Mouse (Mus musculus): ENCODE results near the gene Prkd1.

The Prkd1 gene

DNA sequence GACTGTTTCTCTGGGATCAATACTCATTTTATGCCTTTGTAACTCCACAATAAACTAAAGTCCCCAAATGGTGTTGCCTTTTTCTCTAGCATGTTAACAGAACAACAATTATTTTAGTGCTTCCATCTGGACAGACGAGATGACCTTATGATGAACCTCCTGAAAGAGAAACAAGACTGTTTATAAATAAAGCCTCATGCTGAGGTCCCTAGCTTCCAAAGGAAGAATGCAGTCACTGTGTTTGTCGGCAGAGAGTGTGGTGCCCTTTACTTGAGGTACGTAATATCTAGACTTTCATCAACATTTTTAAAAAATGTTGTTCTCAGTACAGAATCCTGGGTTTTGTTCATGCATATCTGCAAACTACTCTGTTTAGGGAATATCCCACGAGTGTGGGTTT, 90.7 kb downstream of the Prkd1 start:
- no peak for DNase-seq (ENCODE audit: low read depth, low spot score)

DNA sequence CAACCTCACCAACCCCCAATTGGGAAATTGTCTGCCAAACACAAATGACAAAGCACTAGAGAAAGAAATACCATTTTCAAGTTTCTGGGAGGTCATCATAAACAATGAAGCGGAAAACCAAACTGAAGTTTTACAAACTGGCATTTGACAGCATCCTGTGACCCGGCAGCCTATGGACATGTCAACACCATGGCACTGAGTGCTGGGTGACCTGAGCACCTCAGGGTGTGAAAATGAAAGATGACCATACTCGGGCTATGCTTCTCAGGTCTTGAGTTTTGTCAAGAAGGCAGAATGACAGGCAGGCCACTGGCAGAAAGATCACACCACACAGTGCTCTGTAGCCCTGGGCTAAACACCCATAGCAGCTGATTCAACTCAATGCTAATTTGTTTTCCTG, 94.7 kb downstream of the Prkd1 start:
- DNase-seq (ENCODE audit: low read depth, low spot score): no peak

DNA sequence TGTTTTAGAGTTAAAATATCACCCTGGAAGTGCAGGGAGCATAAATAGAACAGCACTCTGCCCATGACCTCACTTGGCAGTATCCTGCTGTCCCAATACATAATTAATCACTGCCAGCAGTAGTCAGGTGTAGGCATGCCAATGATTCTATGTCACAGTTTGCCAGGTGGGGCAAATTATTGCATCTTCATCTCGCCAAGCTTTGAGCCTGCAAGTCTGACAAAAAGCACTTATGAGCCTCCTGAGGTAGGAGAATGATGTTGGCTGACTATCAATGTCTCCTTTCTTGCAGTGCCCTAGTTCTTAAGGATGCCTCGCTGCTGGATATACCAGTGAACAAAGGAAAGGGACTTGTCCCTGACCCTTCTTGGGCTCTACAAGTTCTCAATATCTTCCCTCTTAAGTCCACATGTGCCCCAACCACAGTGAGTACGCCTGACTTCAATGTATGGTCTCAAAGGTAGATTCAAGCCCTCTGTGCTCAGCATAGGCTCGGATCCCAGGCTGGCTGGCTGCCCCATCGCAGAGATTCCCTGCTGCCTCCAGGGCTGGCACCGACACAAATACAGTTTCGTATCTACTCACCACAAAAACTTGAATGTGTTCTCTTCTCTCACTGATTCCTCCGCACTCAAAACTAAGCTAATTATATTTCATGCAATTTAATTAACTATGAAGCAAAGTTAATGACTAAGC, 98.9 kb downstream of the Prkd1 start:
- no peak for DNase-seq (ENCODE audit: low read depth, low spot score)

DNA sequence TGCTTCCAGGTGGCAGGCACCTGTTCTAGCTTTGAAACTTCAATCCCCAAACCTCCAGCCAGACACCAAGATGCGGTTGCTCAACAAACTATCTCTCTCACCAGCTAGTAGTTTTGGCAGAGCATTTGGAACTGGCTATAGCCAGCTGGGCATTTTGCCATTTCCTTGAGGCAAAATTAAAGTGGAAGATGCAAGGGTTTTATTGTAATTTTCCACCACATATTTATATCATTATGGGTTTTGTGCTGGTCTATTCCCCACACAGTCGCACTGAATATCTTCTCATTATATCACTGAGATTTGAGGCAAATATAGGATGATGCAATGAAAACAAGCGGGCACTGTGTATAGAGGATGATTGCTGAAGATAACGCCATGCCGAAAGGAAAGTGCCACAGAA, 102.5 kb downstream of the Prkd1 start:
- no peak for DNase-seq (ENCODE audit: low read depth, low spot score)

DNA sequence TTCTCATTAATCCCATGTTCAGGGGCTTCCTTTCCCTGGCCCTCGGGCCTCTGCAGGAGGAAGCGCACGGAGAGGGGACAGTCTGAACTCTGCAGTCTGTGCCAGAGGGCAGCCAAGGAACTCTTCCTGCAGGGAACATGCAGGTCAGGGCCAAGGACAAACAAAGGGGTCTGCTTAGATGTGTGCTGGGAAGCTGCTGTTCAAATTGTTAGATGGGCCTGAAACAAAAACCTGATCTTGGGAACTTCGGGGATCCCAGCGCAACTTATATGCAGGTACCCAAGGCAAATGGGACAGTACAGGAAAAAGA, 103.3 kb downstream of the Prkd1 start:
- no peak for DNase-seq (ENCODE audit: low read depth, low spot score)

DNA sequence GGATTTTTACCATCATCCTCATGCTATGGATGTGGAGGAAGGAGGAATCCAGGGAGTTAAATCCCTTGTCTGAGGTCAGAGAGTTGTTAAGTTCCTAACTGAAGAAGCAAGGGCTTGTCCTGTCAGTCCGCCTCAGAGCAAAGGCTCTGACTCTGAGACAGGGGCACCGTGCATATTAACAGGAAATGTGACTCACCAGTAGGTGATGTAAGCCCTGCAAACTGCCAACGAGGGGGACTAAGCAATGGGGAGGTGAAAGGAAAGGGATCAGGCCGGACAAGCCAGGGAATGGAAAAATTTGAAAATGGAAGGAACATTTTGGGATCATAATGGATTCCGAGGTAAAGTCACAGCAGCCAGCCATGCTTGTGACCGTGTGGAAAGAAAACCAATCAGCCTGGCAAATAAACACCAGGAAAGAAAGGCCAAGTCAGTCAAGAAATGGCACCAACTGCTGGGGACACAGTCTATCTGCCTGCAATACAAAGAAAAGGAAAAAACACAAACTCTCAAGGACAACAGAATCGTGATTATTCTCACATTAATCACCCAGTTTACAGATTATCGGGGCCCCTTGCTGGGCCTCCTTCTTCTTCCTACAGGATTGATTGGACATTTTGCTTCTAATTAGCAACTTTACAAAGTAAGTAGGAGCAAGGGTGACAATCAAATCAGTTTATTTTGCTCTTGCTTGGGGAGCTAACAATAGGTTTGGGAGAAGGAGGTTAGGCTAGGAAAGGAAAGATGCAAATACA, 103.9 kb downstream of the Prkd1 start:
- no peak for DNase-seq (ENCODE audit: low read depth, low spot score)

DNA sequence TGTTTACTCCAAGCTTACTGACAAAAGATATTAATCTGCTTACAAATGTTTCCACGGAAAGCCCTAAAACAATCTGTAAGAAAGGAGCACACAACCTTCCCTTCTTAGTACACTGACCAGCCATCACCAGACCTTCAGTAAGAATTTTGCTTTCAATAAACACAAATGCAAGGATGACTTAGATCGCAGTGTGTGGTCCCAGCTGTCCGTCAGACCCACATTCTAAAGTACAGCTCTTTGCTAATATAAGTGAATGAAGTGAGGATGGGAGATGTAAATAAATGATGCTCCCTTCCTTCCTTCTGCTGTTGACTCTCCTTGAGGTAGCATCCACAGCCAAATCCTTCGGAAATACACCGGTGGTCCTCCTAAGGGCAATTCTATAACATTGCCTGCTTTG, 108.1 kb downstream of the Prkd1 start:
- DNase-seq (ENCODE audit: low read depth, low spot score): no peak

DNA sequence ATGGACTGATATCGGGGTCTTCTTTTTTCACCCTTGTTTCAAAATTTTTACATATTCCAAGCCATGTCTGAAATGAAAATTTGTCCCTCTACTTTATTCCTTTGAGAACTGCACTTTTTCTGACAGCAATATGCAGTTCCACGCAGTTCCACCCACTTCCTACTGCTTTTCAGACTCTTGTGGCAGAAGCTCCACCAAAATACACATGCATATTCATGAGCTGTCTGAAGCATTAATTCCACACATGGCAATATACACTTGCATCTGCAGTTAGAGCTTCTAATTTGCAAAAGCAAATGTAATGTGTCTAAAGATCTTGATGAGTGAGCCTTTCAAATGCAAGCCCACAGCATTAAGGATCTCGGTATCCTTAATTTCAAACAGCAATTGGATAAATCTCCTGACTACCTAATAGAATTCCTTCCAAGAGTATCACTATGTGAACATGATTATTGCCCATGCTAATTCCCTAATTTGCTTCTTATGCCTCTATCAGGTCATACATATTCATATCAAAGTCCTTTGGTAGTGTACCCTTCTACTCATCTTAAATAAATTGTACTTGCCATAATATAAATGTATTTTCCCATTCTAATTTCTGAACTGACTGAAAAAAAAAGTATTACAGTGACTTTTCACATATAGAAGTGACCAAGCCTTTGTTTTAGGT, 110.5 kb downstream of the Prkd1 start:
- no peak for DNase-seq (ENCODE audit: low read depth, low spot score)

DNA sequence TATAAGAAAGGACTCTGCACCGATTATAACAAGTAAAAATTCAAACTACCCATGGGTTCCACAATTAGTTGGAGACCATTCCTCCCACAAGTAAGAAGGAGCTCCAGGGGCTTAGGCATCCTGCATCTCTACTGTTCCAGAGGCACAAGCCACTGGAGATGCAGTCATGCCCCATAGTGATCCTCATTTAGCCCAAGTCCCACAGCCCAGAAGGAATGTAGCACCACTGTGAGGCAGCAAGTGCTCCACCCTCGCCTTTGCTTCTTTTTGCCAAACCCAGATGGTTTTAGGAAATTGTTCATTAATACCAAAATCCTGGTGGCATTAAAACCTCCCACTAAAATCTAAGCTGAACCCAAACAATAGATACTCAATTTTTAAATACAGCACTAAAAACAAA, 111.1 kb downstream of the Prkd1 start:
- DNase-seq (ENCODE audit: low read depth, low spot score): no peak

DNA sequence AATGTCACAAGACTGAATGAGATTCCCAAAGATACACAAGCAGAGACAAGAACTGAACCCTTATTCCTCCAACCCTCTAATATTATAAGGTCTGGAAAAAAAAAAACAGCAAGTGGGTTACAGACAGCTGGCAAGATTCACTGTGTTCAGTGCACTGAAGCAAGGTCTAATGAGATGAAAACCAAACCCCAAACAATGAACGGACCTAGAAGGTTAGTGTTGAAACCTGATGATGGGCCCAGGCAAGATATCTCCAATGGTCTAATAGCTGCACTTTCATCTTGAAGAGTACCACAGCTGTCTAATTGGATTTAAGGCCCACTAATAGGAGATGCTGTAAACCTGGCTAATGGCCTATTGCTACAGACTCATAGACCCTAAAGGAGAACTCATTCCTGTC, 111.9 kb downstream of the Prkd1 start:
- DNase-seq (ENCODE audit: low read depth, low spot score): no peak

DNA sequence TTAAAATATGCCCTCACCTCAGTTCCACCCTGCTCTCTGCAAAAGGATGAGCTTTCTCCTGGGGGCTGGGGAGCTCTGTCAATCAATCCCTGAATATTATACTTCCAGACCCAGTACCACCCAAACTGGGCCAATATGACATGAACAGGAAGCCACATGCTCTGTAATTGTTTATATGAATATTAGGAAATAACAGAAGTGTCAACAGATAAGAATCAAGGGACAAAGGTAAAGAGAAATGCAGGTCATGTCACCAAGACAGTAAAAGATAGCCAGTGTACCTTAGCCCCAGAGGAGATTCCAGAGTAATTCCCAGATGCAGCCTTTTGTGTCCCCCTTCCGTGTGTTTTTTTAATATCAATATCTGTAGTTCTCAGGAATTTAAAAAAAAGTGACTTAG, 120.3 kb downstream of the Prkd1 start:
- no peak for DNase-seq (ENCODE audit: low read depth, low spot score)

DNA sequence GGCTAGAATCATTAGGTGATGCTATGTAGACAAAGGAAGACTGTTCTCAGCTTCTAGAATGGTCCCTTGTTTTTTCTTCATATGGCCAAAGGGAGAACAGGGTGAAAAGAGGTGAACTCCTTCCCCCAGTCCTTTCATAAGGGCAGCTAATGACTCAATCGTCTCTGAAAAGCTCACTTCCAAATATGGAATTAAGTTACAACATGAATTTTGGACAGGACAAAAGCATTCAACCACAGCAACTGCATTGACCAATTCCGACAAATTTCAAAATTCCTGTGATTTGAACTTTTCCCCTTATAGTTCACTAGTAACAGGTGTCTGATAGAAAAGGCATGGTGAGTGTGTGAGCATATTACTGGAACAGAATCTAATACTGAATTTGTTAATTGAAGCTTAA, 124.8 kb downstream of the Prkd1 start:
- DNase-seq (ENCODE audit: low read depth, low spot score): no peak

DNA sequence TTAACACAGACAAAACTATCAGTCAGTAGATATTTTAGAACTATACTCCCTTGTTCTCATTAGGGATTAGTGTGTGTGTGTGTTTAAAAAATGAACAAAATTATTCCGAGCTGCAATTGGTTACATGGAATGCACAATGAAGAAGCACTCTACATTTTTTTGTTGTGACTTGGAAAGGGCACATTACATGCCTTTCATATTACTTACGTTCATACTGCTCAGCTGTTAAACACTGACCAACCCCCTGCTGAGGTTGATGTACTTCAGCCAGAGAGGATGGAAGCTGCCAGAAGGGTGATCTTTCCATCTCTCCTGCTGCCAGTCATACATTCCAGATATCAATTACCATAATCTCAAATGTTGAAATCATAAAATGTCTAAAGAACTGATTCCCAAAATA, 134.4 kb downstream of the Prkd1 start:
- DNase-seq (ENCODE audit: low read depth, low spot score): no peak

DNA sequence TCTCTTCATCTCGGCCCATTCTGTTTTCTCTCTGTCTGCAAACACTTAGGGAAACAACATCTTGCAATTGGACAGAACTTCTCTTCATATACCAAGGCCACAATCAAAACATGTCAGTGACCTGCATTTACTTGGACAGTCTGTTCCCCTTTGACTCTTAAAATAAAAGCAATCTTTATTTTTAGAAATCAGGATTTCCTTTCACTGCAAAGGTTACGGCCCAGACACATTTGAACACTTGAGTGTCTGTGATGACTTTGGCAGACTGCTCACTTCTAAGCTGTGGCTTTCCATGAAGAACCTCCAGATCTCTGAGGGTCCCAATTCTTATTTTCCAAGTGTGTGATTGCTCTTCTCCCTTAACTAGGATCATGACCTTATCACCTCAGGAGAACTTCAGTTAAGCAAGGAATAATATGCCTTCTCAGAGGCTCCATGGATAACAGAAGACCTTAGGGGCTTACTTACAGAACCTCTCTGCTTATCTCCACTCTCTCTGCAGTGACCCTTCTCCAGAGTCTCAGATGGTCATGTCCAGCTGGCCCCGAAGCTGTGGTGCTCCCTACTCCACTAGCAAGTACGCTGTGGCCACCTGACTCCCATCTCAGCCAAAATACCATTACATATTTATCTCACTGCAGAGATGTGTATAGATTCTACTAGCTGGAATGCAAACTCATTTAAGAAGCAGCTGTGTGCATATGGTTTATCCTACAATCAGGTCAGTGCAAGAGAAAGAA, 137.2 kb downstream of the Prkd1 start:
- DNase-seq (ENCODE audit: low read depth, low spot score): no peak

DNA sequence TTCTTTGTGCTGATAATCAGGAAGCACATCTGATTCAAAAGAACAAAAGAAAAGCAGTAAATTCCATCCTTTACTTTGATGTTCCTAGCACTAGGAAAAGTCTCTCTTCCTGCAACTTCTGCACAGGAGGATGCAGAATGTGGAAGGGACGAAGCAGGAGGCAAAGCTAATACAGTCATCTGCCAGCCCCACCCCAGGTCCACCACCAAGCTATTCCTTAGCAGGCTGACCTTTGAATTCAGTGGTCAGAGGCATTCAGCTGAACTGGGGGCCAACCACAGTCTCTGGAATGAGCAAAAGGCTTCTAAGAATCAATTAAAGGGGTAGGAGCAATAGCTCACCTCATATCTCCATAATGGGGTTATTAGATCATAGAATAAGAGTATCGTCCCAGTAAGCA, 140.1 kb downstream of the Prkd1 start:
- DNase-seq (ENCODE audit: low read depth, low spot score): no peak

DNA sequence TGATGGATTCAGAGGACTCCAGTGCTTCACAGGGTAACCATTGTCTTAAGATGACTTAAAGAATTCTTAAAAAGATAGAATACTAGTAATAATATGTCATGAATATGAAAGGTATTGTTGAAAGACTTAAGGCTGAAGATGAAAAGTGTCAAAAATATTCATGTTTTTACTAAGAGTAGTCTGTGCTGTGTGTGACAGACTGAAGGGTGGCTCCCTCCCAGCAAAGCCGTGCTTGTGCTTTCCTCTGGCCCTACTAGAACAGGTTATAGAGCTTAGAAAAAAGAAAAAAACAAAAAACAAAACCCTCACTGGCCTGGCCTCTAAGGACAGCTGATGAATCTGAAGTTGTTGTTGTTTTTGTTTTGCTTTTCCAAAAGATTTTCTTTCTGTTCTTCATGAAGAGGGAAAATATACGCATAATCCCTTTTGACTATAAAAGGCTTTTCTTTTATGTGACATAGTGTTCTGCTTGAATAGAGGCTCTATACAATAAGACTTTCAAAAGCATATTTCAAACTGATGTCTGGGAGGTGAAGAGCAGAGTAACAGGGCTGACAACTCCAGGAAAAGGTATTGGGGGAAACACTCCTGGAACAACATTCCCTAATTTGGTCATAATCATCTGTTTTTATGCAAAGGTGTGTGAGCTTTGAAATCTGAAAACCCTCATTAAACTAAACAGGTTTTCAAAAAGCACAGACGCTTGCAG, 148.9 kb downstream of the Prkd1 start:
- no peak for DNase-seq (ENCODE audit: low read depth, low spot score)

DNA sequence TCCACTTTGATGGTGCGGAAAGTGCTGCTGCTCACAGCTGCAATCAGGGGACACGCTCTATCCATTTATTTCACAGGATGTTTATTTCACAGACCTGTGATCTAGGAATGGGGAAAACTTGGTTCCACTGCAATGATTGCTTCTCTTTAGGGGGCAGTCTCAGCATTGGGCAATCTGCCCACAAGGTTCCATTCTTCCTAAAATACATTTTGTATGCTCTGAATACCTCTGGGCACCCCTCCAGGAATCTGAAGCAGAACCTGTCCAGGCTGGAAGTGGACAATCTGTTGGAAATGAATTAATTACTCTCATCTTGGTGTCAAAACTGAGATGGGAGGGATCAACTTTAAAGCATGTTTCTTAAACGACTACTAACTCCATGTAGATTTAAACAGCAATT, 152.9 kb downstream of the Prkd1 start:
- no peak for DNase-seq (ENCODE audit: low read depth, low spot score)

DNA sequence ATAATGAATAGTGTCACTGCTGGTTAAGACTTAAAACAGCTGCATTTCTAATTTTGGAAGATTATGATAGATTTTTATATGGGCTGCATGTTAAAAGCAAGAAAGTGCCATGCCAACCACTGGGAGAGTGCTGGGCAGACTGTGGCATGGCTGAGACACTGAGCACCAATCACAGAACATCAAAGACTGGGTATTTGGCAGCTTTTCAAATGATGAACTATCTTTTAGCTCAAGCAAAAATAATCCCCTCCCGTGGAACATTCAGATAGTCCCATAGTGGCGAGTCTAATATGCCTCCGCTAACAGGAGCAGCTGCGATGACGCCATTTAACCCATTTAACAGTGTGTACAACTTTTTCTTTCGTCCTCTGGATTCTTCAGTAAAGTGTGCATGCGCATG, 169.1 kb downstream of the Prkd1 start:
- DNase-seq (ENCODE audit: low read depth, low spot score): no peak

DNA sequence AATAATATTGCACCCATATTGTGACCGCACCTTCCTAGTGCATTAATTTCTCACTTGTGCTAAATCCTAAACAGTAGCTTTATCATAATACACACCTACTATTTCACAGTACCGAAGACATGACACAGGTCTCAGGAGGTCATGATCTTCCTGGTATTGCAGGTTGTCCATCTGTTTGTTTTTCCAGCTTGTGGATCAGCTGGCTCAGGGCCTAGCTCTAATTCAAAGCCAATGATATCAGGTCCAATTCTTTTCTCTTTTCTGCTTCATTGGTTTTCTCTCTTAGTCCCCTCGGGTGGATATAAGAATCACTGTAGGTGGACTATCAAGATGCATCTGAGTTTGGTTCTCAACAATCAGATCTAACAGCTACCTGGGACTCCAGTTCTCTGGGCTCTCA, 191.7 kb downstream of the Prkd1 start:
- no peak for DNase-seq (ENCODE audit: low read depth, low spot score)

DNA sequence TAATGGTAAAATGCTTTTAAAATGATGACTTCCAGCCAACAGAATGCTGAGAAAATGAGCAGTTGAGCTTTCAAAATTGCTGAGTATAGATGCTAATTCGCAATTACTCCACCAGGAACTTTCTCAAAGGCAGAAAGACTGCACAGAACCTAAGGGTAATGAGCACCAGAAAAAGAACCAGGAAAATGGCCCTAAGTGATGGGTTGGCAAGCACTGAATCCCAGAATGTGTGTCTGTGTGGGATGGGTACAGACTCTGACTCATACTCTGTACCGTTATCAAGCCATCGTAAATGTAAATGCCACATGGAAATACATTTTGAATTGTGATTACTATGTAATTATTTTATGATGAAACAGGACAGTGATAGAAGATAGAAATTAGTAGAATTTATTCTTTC, 197.1 kb downstream of the Prkd1 start:
- DNase-seq (ENCODE audit: low read depth, low spot score): no peak

DNA sequence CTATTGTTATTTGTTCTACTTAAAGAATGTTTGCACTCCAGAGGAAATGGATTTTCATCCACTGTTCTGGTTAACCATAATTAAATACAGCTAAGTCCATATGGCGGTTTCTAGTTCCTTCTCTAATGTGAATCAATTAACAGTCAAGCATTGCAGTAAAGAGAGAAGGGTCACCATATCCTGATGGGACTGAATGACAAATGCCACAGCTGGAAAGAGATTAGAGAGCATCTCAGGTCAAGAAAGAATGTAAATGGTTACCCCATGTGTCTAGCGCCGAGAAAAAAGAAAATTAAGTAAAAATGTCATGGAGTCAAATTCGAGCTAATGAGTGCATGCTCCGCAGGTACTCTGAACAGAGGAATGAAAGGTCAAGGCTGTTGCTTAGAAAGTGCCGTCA, 212.2 kb downstream of the Prkd1 start:
- DNase-seq (ENCODE audit: low read depth, low spot score): no peak

DNA sequence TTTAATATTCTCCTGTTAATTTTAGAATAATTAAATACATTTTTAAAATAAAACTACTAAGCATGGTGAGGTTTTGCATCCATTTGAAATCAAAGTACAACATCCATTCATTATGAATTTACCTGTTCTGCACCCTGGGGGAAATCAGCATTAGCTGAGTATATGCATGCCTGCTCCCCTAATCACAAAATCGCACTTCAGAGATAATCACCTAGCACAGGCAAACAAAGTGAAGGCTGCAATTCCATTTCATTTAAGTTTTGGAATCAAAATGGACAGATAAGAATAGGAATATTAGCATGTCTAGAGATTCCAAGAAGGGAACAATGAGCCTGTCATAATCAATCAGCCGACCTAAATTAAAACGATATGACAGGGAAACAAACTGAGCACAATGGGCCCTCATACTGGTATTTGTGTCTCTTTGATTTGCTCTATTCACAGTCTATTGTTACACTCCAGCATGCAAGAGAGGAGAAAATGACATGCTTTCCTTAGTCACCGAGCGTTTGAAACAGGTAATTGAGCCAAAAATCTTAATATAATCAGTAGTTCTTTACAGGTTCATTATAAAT, 218.7 kb downstream of the Prkd1 start:
- no peak for DNase-seq (ENCODE audit: low read depth, low spot score)
